Mouse (Mus musculus) stomach, postnatal 0 days (tissue): Measurements from ENCODE around the gene Sumo1.

Experiments
- CTCF ChIP-seq: IDR thresholded peaks from 2 replicates; pipeline ENCODE4 v1.5.1; 2016; ENCODE audit warnings: antibody characterized with exemption, low read depth, mild to moderate bottlenecking, moderate library complexity
- EP300 ChIP-seq: optimal IDR thresholded peaks from 2 replicates; pipeline ENCODE3; 2016; ENCODE audit warnings: antibody characterized with exemption

GRCm38 (mm10) chr1:59690467-59690866 lies 19.8 kb upstream of the Sumo1 start:
- TF ChIP-seq CTCF (peak; percentile 28; the same call in 1 of the 2 replicates), EP300 (no peak)
